Mouse (Mus musculus) heart, adult 2 months (tissue): ENCODE results near the gene Slc6a20a. TPM values are rescaled to one million over a fixed set of nuclear protein-coding genes. Genes with fewer than 3 reads are reported as not detected.
A peak's percentile ranks its signal among the peaks of the same experiment; 100 is the strongest.

Source experiments
- DNase-seq, 2 experiments: peaks; one replicate each; pipeline ENCODE4 v3.0.0; 2021
- H3K27ac ChIP-seq: fragments of 200-600 bp; 2 replicates; pipeline ENCODE4 v1.8.1; 2022
- H3K27me3 ChIP-seq: fragments of 200-500 bp; 2 replicates; pipeline ENCODE4 v1.6.1; 2012; ENCODE audit warnings: mild to moderate bottlenecking, low read length, inconsistent platforms, mixed read lengths; ENCODE audit not compliant: control insufficient read depth, insufficient read depth
- H3K36me3 ChIP-seq: fragments of 200-500 bp; 2 replicates; pipeline ENCODE4 v1.6.1; 2012; ENCODE audit warnings: low read length, inconsistent platforms; ENCODE audit not compliant: control insufficient read depth, insufficient read depth
- H3K4me1 ChIP-seq: fragments of 200-500 bp; 2 replicates; pipeline ENCODE4 v1.6.1; 2011; ENCODE audit warnings: low read length; ENCODE audit not compliant: control insufficient read depth, insufficient read depth
- H3K4me3 ChIP-seq: fragments of 200-600 bp; 2 replicates; pipeline ENCODE4 v1.8.1; 2022
- H3K79me2 ChIP-seq: fragments of 200-500 bp; replicated peaks from 2 replicates; pipeline ENCODE4 v1.6.1; 2012; ENCODE audit warnings: mild to moderate bottlenecking, inconsistent platforms, low read length, moderate library complexity, mixed read lengths; ENCODE audit not compliant: control insufficient read depth, insufficient read depth
- H3K9ac ChIP-seq: fragments of 200-500 bp; 2 replicates; pipeline ENCODE4 v1.6.1; 2012; ENCODE audit warnings: low read depth, mild to moderate bottlenecking, control low read depth, inconsistent platforms, low read length, mixed read lengths
- CTCF ChIP-seq: fragments of 200-600 bp; IDR thresholded peaks from 2 replicates; pipeline ENCODE4 v1.8.1; 2022; ENCODE audit warnings: antibody characterized with exemption, mild to moderate bottlenecking, moderate library complexity
- EP300 ChIP-seq: fragments of 200-500 bp; IDR thresholded peaks from 2 replicates; pipeline ENCODE4 v1.6.1; 2011; ENCODE audit warnings: low read depth, low read length, control low read depth; ENCODE audit not compliant: insufficient read depth
- POLR2A ChIP-seq: fragments of 200-500 bp; IDR thresholded peaks from 2 replicates; pipeline ENCODE4 v1.6.1; 2011; ENCODE audit warnings: mild to moderate bottlenecking, low read depth, low read length, control low read depth; ENCODE audit not compliant: insufficient read depth
- WGBS: fragments of 180-500 bp; shearing (Covaris S2); methylation state at CpG from one replicate; pipeline ENCODE4 v1.1.7; 2018; 5-methylcytosine and 5-hydroxymethylcytosine counted together
- intact Hi-C: fragments of 180-260 bp; cut with DNase I; formaldehyde crosslinking; loops from one replicate; pipeline ENCODE4 v1.15.1; 2025
- polyA plus RNA-seq: library from polyadenylated mRNA; depleted of rRNA; stranded (reverse); fragments of >200 nt; gene quantifications from 2 replicates; pipeline ENCODE4 v1.2.3, GENCODE M21; 2012
- total RNA-seq, 2 experiments: library from RNA; stranded (reverse); gene quantifications; 2 replicates each; pipeline ENCODE4 v1.2.3; 2021

Gene Slc6a20a
- total and polyA plus RNA-seq, 3 experiments = 0.31 TPM; not detected in 2

GRCm38 (mm10) chr9:123649785-123650511, 28.7 kb downstream of the Slc6a20a start:
- Histone ChIP-seq H3K27ac (no peak overlapping the region), H3K27me3 (no peaks in the 10 kb centered on the region), H3K36me3 (no peaks in the 10 kb centered on the region), H3K9ac (no peak overlapping the region), H3K4me1 (no peaks in the 10 kb centered on the region), H3K79me2 (no peaks in the 10 kb centered on the region), H3K4me3 (no peak overlapping the region)
- intact Hi-C loops = no loop called here
- no peak for DNase-seq
- TF ChIP-seq CTCF (no peak), EP300 (no peak), POLR2A (no peak)
- WGBS = 70% methylated on average over 2 of the region's 2 CpGs

- H3K79me2 ChIP-seq = no peaks in the 10 kb centered on the region
- intact Hi-C loops = no loop called here
- H3K4me1 ChIP-seq = no peaks in the 10 kb centered on the region
- H3K4me3 ChIP-seq = no peak overlapping the region
- no peaks in the 10 kb centered on the region for H3K36me3 ChIP-seq
- H3K27ac ChIP-seq = no peak overlapping the region
- TF ChIP-seq POLR2A (no peak), EP300 (no peak), CTCF (no peak)
- WGBS = 58% methylated on average over 1 of the region's 1 CpGs
- no peaks in the 10 kb centered on the region for H3K27me3 ChIP-seq
- no peak overlapping the region for H3K9ac ChIP-seq
- DNase-seq = no peak
Observed at GRCm38 (mm10) chr9:123640106-123640505, 38.6 kb downstream of the Slc6a20a start.

GRCm38 (mm10) chr9:123638668-123639089, 40.0 kb downstream of the Slc6a20a start:
- WGBS = 74% methylated on average over 1 of the region's 1 CpGs
- Histone ChIP-seq H3K4me1 (no peaks in the 10 kb centered on the region), H3K27me3 (no peaks in the 10 kb centered on the region), H3K36me3 (no peaks in the 10 kb centered on the region), H3K27ac (no peak overlapping the region), H3K79me2 (no peaks in the 10 kb centered on the region), H3K9ac (no peak overlapping the region), H3K4me3 (no peak overlapping the region)
- no peak for DNase-seq
- TF ChIP-seq POLR2A (no peak), CTCF (peak; percentile 77)
- intact Hi-C loops = loop anchor here (2.0 kb wide), 1 partner anchor 158 kb away; no protein-coding TSS in a partner anchor

GRCm38 (mm10) chr9:123638231-123638630, 40.5 kb downstream of the Slc6a20a start:
- Histone ChIP-seq H3K36me3 (no peaks in the 10 kb centered on the region), H3K79me2 (no peaks in the 10 kb centered on the region), H3K4me3 (no peak overlapping the region), H3K9ac (no peak overlapping the region), H3K4me1 (no peaks in the 10 kb centered on the region), H3K27ac (no peak overlapping the region), H3K27me3 (no peaks in the 10 kb centered on the region)
- TF ChIP-seq EP300 (no peak), POLR2A (no peak), CTCF (no peak)
- intact Hi-C loops = loop anchor here (2.0 kb wide), 1 partner anchor 159 kb away; no protein-coding TSS in a partner anchor
- DNase-seq = no peak

GRCm38 (mm10) chr9:123636771-123637170, 41.9 kb downstream of the Slc6a20a start:
- H3K4me3 ChIP-seq = no peak overlapping the region
- intact Hi-C loops = no loop called here
- no peaks in the 10 kb centered on the region for H3K4me1 ChIP-seq
- no peak for DNase-seq
- H3K27me3 ChIP-seq = no peaks in the 10 kb centered on the region
- TF ChIP-seq EP300 = no peak
- TF ChIP-seq CTCF = no peak
- TF ChIP-seq POLR2A = no peak
- no peak overlapping the region for H3K9ac ChIP-seq
- no peak overlapping the region for H3K27ac ChIP-seq
- H3K36me3 ChIP-seq = no peaks in the 10 kb centered on the region
- WGBS = 56% methylated on average over 5 of the region's 5 CpGs
- no peaks in the 10 kb centered on the region for H3K79me2 ChIP-seq

GRCm38 (mm10) chr9:123632993-123633392, 45.7 kb downstream of the Slc6a20a start:
- H3K4me1 ChIP-seq = no peaks in the 10 kb centered on the region
- no peaks in the 10 kb centered on the region for H3K79me2 ChIP-seq
- H3K9ac ChIP-seq = no peak overlapping the region
- no peak overlapping the region for H3K27ac ChIP-seq
- no peak for DNase-seq
- no peaks in the 10 kb centered on the region for H3K27me3 ChIP-seq
- TF ChIP-seq POLR2A = no peak
- no peak for TF ChIP-seq EP300
- TF ChIP-seq CTCF = no peak
- no peak overlapping the region for H3K4me3 ChIP-seq
- no peaks in the 10 kb centered on the region for H3K36me3 ChIP-seq
- intact Hi-C loops = no loop called here
- WGBS = 81% methylated on average over 3 of the region's 3 CpGs
